Mouse (Mus musculus) liver, embryonic 11.5 days (tissue): Measurements from ENCODE around the gene Gpr155. TPM values are rescaled to one million over a fixed set of nuclear protein-coding genes. Genes with fewer than 3 reads are reported as not detected.

Source experiments
- ATAC-seq: fragments of 200-750 bp; cut with Nextera tagmentation; replicated peaks from 2 replicates; pipeline ENCODE4 v1.8.0; 2017; ENCODE audit warnings: moderate number of reproducible peaks, mild to moderate bottlenecking, moderate TSS enrichment, moderate library complexity; ENCODE audit not compliant: low FRiP score
- DNase-seq: peaks from one replicate; pipeline ENCODE4 v3.0.0-alpha.2; 2017; ENCODE audit warnings: low spot score
- H3K27ac ChIP-seq: fragments of 300-500 bp; sonication (generic); 2 replicates; pipeline ENCODE4 v1.5.1; 2014; ENCODE audit warnings: mild to moderate bottlenecking, low read depth, low read length, control low read depth
- H3K27me3 ChIP-seq: fragments of 300-500 bp; sonication (generic); replicated peaks from 2 replicates; pipeline ENCODE4 v1.6.1; 2014; ENCODE audit warnings: low read length, mixed read lengths; ENCODE audit not compliant: control insufficient read depth, insufficient read depth
- H3K36me3 ChIP-seq: fragments of 300-500 bp; sonication (generic); 2 replicates; pipeline ENCODE4 v1.6.1; 2014; ENCODE audit warnings: mild to moderate bottlenecking, low read length, moderate library complexity, mixed read lengths; ENCODE audit not compliant: control insufficient read depth, insufficient read depth
- H3K4me1 ChIP-seq: fragments of 300-500 bp; sonication (generic); replicated peaks from 2 replicates; pipeline ENCODE4 v1.6.1; 2014; ENCODE audit warnings: low read length, mixed read lengths; ENCODE audit not compliant: control insufficient read depth, insufficient read depth
- H3K4me2 ChIP-seq: fragments of 300-500 bp; sonication (generic); 2 replicates; pipeline ENCODE4 v1.6.1; 2014; ENCODE audit warnings: mild to moderate bottlenecking, control low read depth, moderate library complexity
- H3K4me3 ChIP-seq: fragments of 300-500 bp; sonication (generic); 2 replicates; pipeline ENCODE4 v1.5.1; 2014; ENCODE audit warnings: low read depth, low read length, control low read depth
- H3K9ac ChIP-seq: fragments of 300-500 bp; sonication (generic); 2 replicates; pipeline ENCODE4 v1.6.1; 2014; ENCODE audit warnings: low read depth, low read length, control low read depth
- H3K9me3 ChIP-seq: fragments of 300-500 bp; sonication (generic); 2 replicates; pipeline ENCODE4 v1.6.1; 2016; ENCODE audit warnings: low read length, inconsistent platforms, mixed read lengths; ENCODE audit not compliant: control insufficient read depth
- WGBS: fragments of 180-500 bp; shearing (Covaris S2); extraction: QIAGEN DNeasy Blood & Tissue Kit; methylation state at CpG from one replicate; pipeline ENCODE4 v1.1.7; 2014; 5-methylcytosine and 5-hydroxymethylcytosine counted together
- polyA plus RNA-seq: library from polyadenylated mRNA; unstranded; fragments of >200 nt; fragmentation: Nextera tagmentation; extraction: Ambion mirVana; gene quantifications from 2 replicates; pipeline ENCODE4 v1.2.1, GENCODE M21; 2014

Gene Gpr155
- polyA plus RNA-seq, 1 experiment from 2014 or later, result 6.3 TPM

DNA sequence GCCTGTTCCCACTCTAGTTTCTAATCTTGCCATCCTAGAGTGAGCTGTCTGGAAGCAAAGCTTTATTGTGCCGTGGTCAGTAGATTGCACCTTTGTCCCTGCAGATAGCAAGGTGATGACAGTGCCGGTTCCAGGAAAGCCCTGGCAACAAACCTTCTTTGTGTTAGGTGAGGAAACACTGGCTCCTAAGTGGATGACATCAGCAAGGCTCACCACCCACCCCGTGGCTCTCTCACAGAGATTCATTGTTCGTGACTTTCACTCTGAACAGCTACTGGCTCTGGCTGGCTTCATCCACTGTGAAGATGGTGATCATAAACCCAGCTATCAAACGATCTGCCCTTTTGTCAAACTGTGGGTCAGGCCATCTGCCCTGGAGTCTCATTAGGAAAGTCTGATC, 29.5 kb upstream of the Gpr155 start:
- Histone ChIP-seq H3K27me3 (no peaks in the 10 kb centered on the region), H3K9ac (no peak overlapping the region), H3K36me3 (no peaks in the 10 kb centered on the region), H3K4me3 (no peak overlapping the region), H3K4me2 (no peak overlapping the region), H3K9me3 (no peaks in the 10 kb centered on the region), H3K4me1 (no peaks in the 10 kb centered on the region), H3K27ac (no peak overlapping the region)
- 58% methylated on average over 5 of the region's 5 CpGs for WGBS
- no peak for DNase-seq
- no peak for ATAC-seq

DNA sequence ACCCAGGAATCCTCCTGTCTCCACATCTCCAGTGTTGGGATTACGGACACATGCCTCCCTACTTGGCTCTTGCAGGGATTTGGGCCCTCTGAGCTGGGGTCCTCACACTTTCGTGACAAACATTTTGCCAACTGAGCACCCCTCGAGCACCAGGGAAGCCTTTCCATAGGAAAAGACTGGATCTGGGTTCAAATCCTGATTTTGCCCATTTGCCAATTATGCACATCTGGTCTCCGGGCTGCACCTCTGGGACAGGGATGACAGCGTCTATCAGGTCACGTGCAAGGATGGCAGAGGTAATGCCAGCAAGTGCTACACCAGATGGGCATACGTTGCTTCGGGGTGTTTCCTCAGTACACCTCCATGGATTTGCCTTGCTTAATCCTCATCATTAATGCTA, 23.7 kb upstream of the Gpr155 start:
- Histone ChIP-seq H3K4me2 (no peak overlapping the region), H3K27ac (no peak overlapping the region), H3K4me3 (no peak overlapping the region), H3K9me3 (no peaks in the 10 kb centered on the region), H3K27me3 (no peaks in the 10 kb centered on the region), H3K36me3 (no peaks in the 10 kb centered on the region), H3K9ac (no peak overlapping the region), H3K4me1 (no peaks in the 10 kb centered on the region)
- no peak for DNase-seq
- ATAC-seq, result no peak
- 87% methylated on average over 8 of the region's 8 CpGs for WGBS

DNA sequence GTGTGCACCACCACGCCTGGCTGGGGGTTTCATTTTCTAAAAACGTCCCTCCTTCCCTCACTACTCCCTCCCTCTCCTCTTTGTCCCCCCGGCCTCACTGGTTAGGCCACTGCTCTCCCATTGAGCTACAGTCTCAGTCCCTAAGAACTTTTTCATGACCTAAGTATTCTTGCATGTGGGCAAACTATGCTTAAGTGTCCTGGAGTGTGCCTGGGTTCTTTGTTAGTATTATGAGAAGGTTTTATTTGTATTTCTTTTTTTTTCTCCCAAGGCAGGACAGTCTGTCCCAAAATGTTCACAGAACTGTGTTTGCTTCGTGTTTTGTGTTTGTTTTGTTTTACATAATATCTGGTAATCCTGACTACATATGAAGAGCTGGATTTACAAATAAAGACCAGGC, 21.3 kb upstream of the Gpr155 start:
- no peak for ATAC-seq
- Histone ChIP-seq H3K4me3 (no peak overlapping the region), H3K27ac (no peak overlapping the region), H3K36me3 (no peaks in the 10 kb centered on the region), H3K4me1 (no peaks in the 10 kb centered on the region), H3K9ac (no peak overlapping the region), H3K4me2 (no peak overlapping the region), H3K27me3 (no peaks in the 10 kb centered on the region), H3K9me3 (no peaks in the 10 kb centered on the region)
- 54% methylated on average over 4 of the region's 4 CpGs for WGBS
- no peak for DNase-seq

DNA sequence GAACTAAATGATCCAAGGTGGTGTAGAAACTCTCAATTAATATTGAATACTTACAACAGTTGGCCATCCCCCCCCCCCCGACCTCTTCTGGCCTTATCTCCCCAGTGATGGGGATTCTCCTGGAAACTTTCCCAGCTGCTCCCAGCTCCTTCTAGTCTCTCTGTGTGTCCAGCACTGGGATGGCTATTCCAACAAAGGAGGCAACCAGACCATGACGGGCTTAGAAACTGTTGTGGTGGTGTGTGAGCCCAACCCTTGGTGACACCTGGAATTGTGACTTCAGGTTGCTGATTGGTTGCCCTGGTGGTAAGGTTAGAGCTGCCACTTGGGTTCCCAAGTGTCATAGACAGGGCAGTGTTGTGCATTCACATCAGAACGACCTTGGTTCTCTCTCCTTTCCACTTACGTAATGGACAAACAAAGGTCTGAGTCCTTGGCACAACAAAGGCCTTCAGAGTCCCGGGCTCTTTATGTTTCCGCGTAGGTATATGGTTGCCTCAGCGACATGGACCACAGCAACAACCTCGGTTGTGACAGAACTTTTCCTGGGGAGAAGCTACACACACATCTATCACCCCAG, 20.1 kb upstream of the Gpr155 start:
- ATAC-seq (no peak), DNase-seq (no peak)
- Histone ChIP-seq H3K4me1 (no peaks in the 10 kb centered on the region), H3K36me3 (no peaks in the 10 kb centered on the region), H3K9ac (no peak overlapping the region), H3K4me2 (no peak overlapping the region), H3K4me3 (no peak overlapping the region), H3K27me3 (no peaks in the 10 kb centered on the region), H3K9me3 (no peaks in the 10 kb centered on the region), H3K27ac (no peak overlapping the region)
- WGBS, result 80% methylated on average over 9 of the region's 9 CpGs

DNA sequence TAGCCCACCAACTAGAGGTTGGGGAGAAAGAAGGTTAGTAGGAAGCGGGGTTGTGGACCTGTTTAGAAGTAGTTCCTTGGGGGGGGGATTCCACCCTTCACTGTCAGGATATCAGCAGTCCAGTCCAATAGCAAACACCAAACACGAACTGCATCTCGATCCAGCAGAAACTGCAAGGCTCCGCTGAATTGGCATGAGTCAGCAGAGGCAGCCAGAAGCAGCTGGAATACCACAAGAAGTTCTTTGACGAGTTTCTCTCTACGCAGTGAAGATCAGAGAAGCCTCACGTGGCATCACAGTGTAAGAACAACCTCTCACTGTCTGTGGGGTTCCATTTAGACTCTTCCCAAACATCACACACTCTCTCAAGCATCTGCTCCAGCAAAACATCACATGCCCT, 18.6 kb upstream of the Gpr155 start:
- H3K4me2 ChIP-seq, result no peak overlapping the region

DNA sequence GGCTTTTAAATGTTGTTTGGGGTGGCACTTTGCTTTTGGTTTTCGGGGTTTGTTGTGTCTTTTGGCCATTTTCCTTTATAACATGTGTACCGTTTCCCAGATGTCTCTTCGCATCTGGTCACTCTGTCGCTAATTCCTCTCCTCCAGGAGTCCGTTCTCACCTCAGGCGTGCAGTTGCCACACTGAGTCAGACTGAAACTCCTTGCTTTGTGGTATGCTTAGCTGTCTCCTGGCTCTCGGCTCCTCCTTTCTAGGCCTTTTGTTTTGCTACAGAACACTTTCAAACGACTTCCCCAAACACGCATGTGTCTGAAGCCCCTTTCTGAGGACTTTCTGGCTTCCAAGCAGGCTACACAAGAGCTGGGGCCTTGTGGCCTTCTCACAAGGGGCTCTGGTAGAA, 18.1 kb upstream of the Gpr155 start:
- WGBS, result 79% methylated on average over 9 of the region's 9 CpGs
- H3K9me3 ChIP-seq, result no peaks in the 10 kb centered on the region
- H3K4me3 ChIP-seq, result no peak overlapping the region
- H3K27me3 ChIP-seq, result no peaks in the 10 kb centered on the region
- no peak for ATAC-seq
- no peak for DNase-seq
- H3K4me1 ChIP-seq, result no peaks in the 10 kb centered on the region
- no peak overlapping the region for H3K9ac ChIP-seq
- no peak overlapping the region for H3K4me2 ChIP-seq
- no peak overlapping the region for H3K27ac ChIP-seq
- H3K36me3 ChIP-seq, result no peaks in the 10 kb centered on the region

More for the DNA sequence above, 18.6 kb upstream of the Gpr155 start:
- ATAC-seq (no peak), DNase-seq (no peak)
- WGBS, result 75% methylated on average over 7 of the region's 7 CpGs
- Histone ChIP-seq H3K9ac (no peak overlapping the region), H3K27ac (no peak overlapping the region), H3K4me3 (no peak overlapping the region), H3K36me3 (no peaks in the 10 kb centered on the region), H3K4me1 (no peaks in the 10 kb centered on the region), H3K9me3 (no peaks in the 10 kb centered on the region), H3K27me3 (no peaks in the 10 kb centered on the region)

DNA sequence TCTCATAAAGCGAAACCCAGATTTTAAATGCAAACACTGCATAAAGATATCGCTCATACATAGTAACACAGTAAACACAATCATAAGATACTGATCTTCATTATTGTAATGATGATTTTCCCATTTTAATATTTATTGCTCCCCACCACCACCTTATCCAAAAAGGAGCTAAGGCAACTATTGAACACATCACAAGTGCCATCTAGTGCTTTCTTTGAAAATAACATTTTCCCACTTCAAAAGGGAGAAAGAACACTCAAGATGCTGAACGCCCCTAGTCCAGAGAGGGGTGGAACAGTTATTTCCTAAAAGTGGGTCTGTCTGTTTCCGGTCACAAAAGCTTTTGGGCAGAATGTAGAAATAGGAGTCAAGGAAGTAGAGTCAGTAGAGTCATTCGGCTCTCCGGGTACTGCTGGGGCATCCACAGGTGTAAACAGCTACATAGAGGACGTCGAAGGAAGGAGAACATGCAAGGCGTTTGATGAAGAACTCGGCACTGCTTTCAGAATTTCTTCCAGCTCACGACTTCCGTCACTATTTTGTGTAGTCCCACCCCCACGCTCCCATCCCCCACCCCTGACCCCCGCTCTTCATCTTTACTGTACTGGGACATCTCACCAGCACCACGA, 17.1 kb upstream of the Gpr155 start:
- Histone ChIP-seq H3K27ac (no peak overlapping the region), H3K4me1 (no peaks in the 10 kb centered on the region), H3K27me3 (no peaks in the 10 kb centered on the region; the same call in 1 of the 2 replicates), H3K9me3 (no peaks in the 10 kb centered on the region), H3K4me2 (no peak overlapping the region), H3K4me3 (no peak overlapping the region), H3K36me3 (no peaks in the 10 kb centered on the region), H3K9ac (no peak overlapping the region)
- 69% methylated on average over 15 of the region's 15 CpGs for WGBS
- ATAC-seq, result no peak
- no peak for DNase-seq

DNA sequence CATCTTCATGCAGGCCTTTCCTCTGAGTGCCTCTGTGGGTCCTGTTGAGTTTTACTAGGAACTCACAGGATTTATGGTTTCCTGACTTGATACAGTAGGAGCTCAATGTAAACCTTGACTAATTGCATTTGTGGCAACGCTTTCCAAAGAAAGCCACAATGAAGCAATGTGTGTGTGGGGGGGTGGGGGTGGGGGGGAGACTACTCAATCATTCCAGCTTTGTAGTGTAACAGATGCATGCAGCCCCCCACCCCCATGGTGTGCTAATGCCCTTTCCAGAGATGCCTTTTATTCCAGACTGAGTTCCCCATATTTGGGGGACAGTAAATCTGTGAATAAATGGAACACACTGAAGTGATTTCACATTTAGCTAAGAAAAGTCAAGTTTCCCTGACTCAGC, 15.3 kb upstream of the Gpr155 start:
- WGBS, result 48% methylated on average over 1 of the region's 1 CpGs
- Histone ChIP-seq H3K27me3 (no peaks in the 10 kb centered on the region; the same call in 1 of the 2 replicates), H3K36me3 (no peaks in the 10 kb centered on the region), H3K9me3 (no peaks in the 10 kb centered on the region), H3K9ac (no peak overlapping the region), H3K4me2 (no peak overlapping the region), H3K27ac (no peak overlapping the region), H3K4me1 (no peaks in the 10 kb centered on the region), H3K4me3 (no peak overlapping the region)
- ATAC-seq (no peak), DNase-seq (no peak)

DNA sequence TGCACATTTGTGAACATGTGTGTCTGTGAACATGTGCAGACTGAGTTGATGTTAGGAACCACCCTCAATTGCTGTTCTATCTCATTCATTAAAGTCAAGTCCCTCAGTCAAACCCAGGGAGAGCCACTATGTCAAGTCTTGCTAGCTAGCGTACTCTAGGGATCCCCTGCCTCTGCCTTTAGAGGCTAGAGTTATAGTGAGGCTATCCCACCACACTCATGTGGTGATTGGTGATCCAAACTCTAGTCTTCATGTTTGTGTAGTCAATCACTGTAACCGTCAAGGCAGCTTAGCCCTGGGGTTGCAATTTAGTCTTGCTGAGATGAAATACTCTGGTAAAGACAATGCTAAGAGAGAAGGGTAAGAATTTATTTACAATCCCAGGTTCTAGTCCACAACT, 11.1 kb upstream of the Gpr155 start:
- H3K27ac ChIP-seq, result no peak overlapping the region
- DNase-seq, result no peak
- H3K9ac ChIP-seq, result no peak overlapping the region
- H3K36me3 ChIP-seq, result no peaks in the 10 kb centered on the region
- peaks cover 2% of the 10 kb centered on the region; the same call in 1 of the 2 replicates for H3K27me3 ChIP-seq
- H3K4me1 ChIP-seq, result no peaks in the 10 kb centered on the region
- no peaks in the 10 kb centered on the region for H3K9me3 ChIP-seq
- H3K4me2 ChIP-seq, result no peak overlapping the region
- 84% methylated on average over 2 of the region's 2 CpGs for WGBS
- H3K4me3 ChIP-seq, result no peak overlapping the region
- ATAC-seq, result no peak
